Mouse (Mus musculus) spleen, adult 2 months (tissue): ENCODE data around the gene Rnf207.

ENCODE experiments used
- CTCF ChIP-seq: fragments of 200-500 bp; IDR thresholded peaks from 2 replicates; pipeline ENCODE4 v1.5.1; 2011; ENCODE audit warnings: mild to moderate bottlenecking, inconsistent platforms; ENCODE audit not compliant: insufficient read depth, insufficient read length, insufficient replicate concordance; ENCODE audit errors: extremely low read depth
- POLR2A ChIP-seq: fragments of 200-500 bp; IDR thresholded peaks from 2 replicates; pipeline ENCODE4 v1.6.1; 2011; ENCODE audit warnings: low read depth, low read length, inconsistent platforms

DNA sequence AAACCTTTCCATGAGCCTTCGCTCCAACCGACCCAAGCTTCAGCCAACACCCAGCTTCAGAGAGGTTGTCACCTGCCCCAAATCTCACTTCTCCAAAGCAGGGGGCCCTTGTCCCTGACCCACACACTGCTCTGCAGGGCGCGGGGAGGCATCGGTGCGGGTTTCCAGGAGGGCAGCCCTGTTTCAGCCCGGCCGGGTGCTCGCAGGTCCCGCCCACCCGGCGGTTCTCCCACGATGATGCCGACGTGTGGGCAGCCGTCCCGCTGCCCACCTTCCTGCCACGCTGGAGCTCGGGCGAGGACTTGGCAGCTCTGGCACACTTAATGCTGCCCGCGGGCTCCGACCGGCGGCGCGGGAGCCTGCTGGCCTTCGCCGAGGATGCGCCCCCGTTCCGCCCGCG, 36.1 kb downstream of the Rnf207 start:
- TF ChIP-seq CTCF: no peak
- TF ChIP-seq POLR2A: no peak
